Mouse (Mus musculus) retina, embryonic 14.5 days (tissue): ENCODE measurements around the gene Adsl.
A peak's percentile ranks its signal among the peaks of the same experiment; 100 is the strongest.

Experiments used
- DNase-seq: peaks from one replicate; pipeline ENCODE4 v3.0.0-alpha.2; 2015; ENCODE audit warnings: low spot score

Adsl gene

GRCm38 (mm10) chr15:80941468-80942040, 6.7 kb upstream of the Adsl start:
- DNase-seq: no peak

- peak; percentile 36 for DNase-seq
Measured at GRCm38 (mm10) chr15:80945851-80946250, 2.4 kb upstream of the Adsl start.

- no peak for DNase-seq
Measured at GRCm38 (mm10) chr15:80949431-80949830, 1.1 kb downstream of the Adsl start.

DNA sequence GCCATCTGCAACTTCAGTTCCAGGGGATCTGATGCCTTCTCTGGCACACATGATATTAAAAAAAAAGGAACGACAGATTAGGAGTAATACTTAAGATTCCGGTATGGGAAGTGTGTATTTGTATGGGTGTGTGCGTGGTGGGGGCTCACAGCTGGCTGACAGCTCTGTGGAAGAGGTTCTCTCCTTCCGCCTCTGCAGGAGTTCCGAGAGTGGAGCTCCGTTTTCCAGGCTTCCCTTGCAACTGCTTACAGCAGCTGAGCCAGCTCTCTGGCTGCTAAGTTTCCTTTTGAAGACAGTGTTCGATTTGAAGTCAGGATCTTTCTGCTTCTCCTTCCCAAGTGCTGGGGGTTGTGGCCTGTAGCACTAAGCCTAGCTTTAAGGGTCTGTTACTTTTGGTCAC, 1.8 kb downstream of the Adsl start:
- no peak for DNase-seq

GRCm38 (mm10) chr15:80953971-80954370, 5.7 kb downstream of the Adsl start:
- no peak for DNase-seq

GRCm38 (mm10) chr15:80954861-80955260, 6.6 kb downstream of the Adsl start:
- DNase-seq: no peak

DNA sequence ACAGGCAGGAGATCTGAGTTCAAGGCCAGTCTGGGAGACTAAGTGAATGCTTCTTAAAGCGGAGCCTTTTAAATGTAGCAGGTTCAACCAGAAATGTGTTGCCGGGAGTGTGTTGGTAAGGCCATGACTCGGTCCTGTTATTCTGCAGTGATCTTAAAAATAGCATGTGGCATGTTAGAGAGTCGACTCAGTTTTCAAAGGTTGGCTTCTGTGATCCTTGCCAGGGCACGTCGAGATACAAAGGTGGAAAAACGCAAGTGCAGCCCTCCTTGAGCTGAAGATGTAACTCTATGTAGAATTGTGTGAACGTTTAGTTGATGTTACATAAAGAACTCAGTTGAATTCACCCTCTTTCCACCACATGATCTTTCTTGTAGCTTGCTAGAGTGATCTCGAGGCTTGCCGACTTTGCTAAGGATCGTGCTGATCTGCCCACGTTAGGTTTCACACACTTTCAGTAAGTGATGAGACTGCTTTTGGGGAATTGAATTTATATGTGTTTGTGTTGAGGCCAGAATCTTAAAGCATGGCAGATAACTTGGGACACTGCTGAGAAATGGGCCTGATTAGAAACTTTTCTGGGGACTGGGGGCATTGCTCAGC, 7.6 kb downstream of the Adsl start:
- DNase-seq: no peak

GRCm38 (mm10) chr15:80969371-80969770, 21.1 kb downstream of the Adsl start:
- no peak for DNase-seq

DNA sequence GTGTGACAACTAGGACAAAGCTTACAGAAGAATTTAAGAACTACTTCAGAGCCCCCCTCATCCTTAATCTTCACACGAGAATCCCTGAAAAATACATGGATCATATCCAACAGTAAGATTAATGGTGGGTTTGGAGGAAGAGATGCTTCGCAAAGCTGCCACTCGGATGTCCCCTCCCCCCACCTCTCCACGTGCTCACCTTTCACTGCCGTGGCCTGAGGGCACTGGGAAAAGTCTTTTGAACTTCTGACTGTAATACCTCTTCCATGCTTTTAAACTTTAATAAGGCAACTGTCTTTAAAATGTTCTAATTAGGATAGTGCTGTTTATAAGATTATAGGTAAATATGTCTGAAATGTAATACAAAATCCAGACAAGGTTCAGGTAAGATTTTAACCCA, 26.0 kb downstream of the Adsl start:
- DNase-seq: no peak

- no peak for DNase-seq
Measured at GRCm38 (mm10) chr15:80975666-80976065, 27.4 kb downstream of the Adsl start.

DNA sequence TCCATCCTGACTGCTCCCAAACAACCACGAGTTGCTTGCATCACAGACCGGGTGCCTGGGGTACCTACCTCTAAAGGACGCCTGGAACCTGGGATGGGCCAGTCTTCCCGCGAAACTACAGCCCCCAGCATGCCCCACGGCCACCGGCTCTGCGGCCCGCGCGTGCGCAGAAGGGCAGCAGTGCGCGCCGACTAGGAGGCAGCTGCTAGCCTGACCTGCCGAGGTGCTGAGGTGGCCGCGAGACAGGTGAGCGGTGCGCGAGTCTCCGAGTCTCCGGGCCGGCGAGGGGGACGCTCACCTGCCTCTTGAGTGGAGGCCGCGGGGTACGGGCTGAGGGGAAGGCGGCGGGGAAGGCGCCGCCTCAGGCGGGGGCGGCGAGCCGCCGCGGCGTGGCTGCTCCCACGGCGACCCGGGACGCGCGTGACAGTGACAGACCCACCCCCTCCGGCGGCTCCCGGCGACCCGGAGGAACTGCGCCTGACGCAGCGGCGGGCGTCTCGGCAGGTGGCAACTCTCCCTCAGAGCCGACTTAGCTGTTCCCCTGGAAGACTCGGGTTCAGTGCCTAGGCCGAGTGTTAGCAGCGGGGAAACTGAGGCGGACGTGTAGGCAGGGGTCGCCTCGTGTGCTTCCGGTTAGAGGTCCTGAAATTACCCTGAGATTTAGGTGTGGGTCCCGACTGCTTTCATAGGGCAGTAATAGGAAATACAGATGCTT, 29.5 kb downstream of the Adsl start, which contains the start of gene Sgsm3:
TSS of gene Sgsm3 (plus strand) at position 146 of the 715 bp plus-strand sequence.
- peak; percentile 88 for DNase-seq

GRCm38 (mm10) chr15:80979611-80980010, 31.3 kb downstream of the Adsl start:
- DNase-seq: no peak

- DNase-seq: no peak
Measured at GRCm38 (mm10) chr15:80981176-80981575, 32.9 kb downstream of the Adsl start.

GRCm38 (mm10) chr15:80983264-80983663, 35.0 kb downstream of the Adsl start:
- DNase-seq: no peak

DNA sequence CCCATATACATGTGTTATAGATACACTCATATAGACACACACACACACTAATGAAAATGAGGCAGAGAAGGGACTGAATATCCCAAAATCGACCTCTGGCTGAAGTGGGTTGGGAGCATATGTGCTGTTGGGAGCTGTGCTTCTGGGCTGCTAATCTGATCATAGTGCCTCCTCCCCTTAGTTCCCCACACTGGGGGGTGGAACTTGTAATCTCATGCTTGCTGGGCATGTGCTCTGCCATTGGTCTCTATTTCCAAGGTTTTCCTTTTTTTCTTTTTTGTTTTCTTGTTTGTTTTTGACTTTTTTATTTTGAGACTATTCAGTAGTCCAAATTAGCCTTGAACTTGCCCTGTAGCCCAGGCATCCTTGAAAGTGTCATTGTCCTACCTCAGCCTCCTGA, 40.0 kb downstream of the Adsl start:
- DNase-seq: no peak

DNA sequence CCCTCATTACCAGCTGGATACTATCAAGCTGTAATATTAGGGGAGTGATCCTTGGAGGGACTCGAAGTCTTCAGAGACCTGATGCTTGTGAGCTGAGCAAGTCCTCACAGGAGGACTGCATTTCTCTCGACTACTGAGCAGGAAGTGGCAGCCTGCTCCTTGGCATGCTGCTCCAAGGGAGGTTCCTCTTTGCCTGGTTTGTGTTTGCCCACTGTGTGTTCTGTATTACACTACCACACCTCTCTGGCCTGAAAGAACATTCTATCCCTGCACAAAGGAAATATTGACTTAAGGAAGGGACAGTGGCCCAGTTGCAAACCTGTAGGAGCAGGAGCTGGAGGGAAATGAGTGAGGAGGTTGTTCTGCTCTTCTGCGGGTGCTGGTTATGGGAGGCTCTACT, 41.4 kb downstream of the Adsl start:
- DNase-seq: no peak

GRCm38 (mm10) chr15:80994959-80995358, 46.7 kb downstream of the Adsl start:
- no peak for DNase-seq

GRCm38 (mm10) chr15:80996090-80996835, 48.0 kb downstream of the Adsl start:
- no peak for DNase-seq

DNA sequence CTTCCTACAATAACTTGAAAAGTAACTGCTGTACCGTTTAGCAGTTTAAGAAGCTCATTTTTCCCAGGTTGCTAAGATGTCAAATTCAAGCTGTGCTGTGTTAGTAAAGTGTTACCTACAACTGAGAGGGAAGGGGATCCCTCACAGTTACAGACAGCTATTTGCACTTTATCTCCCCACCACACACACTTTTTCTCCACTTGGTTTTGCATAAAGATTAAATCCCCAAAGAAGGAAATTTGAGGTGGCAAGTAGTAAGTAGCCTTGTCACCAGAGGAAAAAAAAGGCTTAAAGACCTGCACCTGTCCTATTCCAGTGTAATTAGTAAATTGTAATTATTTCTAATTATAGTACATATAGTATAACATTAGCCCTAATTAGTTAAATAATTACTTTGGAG, 48.8 kb downstream of the Adsl start:
- no peak for DNase-seq

- DNase-seq: no peak
Measured at GRCm38 (mm10) chr15:81000419-81001138, 52.3 kb downstream of the Adsl start.

GRCm38 (mm10) chr15:81006127-81006735, 57.9 kb downstream of the Adsl start:
- no peak for DNase-seq

DNA sequence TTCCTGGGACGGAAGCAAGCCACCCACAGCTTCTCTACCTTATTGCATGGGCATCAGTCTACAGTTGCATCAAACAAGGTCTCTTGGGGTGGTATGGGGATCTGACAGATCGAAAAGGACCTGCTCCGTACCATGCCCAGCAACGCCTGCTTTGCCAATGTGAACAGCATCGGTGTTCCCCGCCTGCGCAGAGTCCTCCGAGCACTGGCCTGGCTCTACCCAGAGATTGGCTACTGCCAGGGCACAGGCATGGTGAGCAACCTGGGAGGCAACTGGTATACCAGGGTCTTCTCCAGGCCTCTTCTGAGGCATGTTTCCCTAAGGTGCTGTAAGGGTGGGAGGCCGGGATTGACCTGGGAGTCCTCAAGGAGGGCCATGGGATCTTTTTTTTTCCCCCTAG, 59.0 kb downstream of the Adsl start:
- DNase-seq: no peak
